Mouse (Mus musculus): ENCODE results near the gene Tceal3. TPM values are rescaled to one million over a fixed set of nuclear protein-coding genes. Genes with fewer than 3 reads are reported as not detected.
"Not testable (repeated sequence)": the region's sequence is repeated elsewhere in the genome, so short reads cannot be mapped to it uniquely, and the experiment has no call there.

Gene Tceal3
- polyA plus RNA-seq (2014; fragmentation: Nextera tagmentation; extraction: Ambion mirVana), result 4.9 and 5.5 TPM in 2 replicates

- H3K9ac ChIP-seq (ENCODE audit: low read length), result no peak within 1 kb of the TSS
- H3K9me3 ChIP-seq (ENCODE audit: control insufficient read depth, low read length), result no peaks in the 10 kb centered on the region
- H3K4me3 ChIP-seq (ENCODE audit: low read depth, low read length), result no peak within 1 kb of the TSS
- H3K27me3 ChIP-seq (ENCODE audit: control insufficient read depth, insufficient read depth, low read length), result no peaks in the 10 kb centered on the region
- H3K4me2 ChIP-seq (ENCODE audit: low read depth, severe bottlenecking), result no peak within 1 kb of the TSS
- DNase-seq (ENCODE audit: low spot score) (no peak), ATAC-seq (ENCODE audit: insufficient number of reproducible peaks, low FRiP score, low TSS enrichment, low read depth) (no peak)
- no peak within 1 kb of the TSS for H3K27ac ChIP-seq (replicated peaks; ENCODE audit: low read depth, low read length)
- no peaks in the 10 kb centered on the region for H3K36me3 ChIP-seq (ENCODE audit: control insufficient read depth, insufficient read depth, low read length)
- H3K4me1 ChIP-seq (ENCODE audit: control insufficient read depth, insufficient read depth, low read length), result no peaks in the 10 kb centered on the region
- WGBS, result 56% methylated on average over 12 of the region's 12 CpGs
Observed at GRCm38 (mm10) chrX:136590199-136590896, at the start of gene Tceal3. Gene Tceal3, plus strand, starts transcription at chrX:136590842.

GRCm38 (mm10) chrX:136543956-136544355 lies 46.7 kb upstream of the Tceal3 start, which contains the start of gene Kir3dl2:
Gene Kir3dl2, minus strand, starts transcription at chrX:136544056.
- not testable (repeated sequence) for H3K36me3 ChIP-seq (ENCODE audit: control insufficient read depth, insufficient read depth, low read length); H3K27me3 ChIP-seq (ENCODE audit: control insufficient read depth, insufficient read depth, low read length); DNase-seq (ENCODE audit: low spot score); H3K4me3 ChIP-seq (ENCODE audit: low read depth, low read length); ATAC-seq (ENCODE audit: insufficient number of reproducible peaks, low FRiP score, low TSS enrichment, low read depth); H3K4me1 ChIP-seq (ENCODE audit: control insufficient read depth, insufficient read depth, low read length); H3K9ac ChIP-seq (ENCODE audit: low read length); H3K9me3 ChIP-seq (ENCODE audit: control insufficient read depth, low read length); H3K27ac ChIP-seq (replicated peaks; ENCODE audit: low read depth, low read length); H3K4me2 ChIP-seq (ENCODE audit: low read depth, severe bottlenecking)
- 69% methylated on average over 1 of the region's 1 CpGs for WGBS

GRCm38 (mm10) chrX:136569094-136569493 lies 21.5 kb upstream of the Tceal3 start:
- WGBS, result 92% methylated on average over 9 of the region's 9 CpGs
- ATAC-seq (ENCODE audit: insufficient number of reproducible peaks, low FRiP score, low TSS enrichment, low read depth); DNase-seq (ENCODE audit: low spot score): not testable (repeated sequence)

GRCm38 (mm10) chrX:136584617-136585016 lies 6.0 kb upstream of the Tceal3 start:
- Histone ChIP-seq H3K4me3 (ENCODE audit: low read depth, low read length) (no peak overlapping the region), H3K36me3 (ENCODE audit: control insufficient read depth, insufficient read depth, low read length) (no peaks in the 10 kb centered on the region), H3K4me2 (ENCODE audit: low read depth, severe bottlenecking) (no peak overlapping the region), H3K4me1 (ENCODE audit: control insufficient read depth, insufficient read depth, low read length) (no peaks in the 10 kb centered on the region), H3K27ac (replicated peaks; ENCODE audit: low read depth, low read length) (no peak overlapping the region), H3K9ac (ENCODE audit: low read length) (no peak overlapping the region), H3K9me3 (ENCODE audit: control insufficient read depth, low read length) (no peaks in the 10 kb centered on the region), H3K27me3 (ENCODE audit: control insufficient read depth, insufficient read depth, low read length) (no peaks in the 10 kb centered on the region)
- DNase-seq (ENCODE audit: low spot score) (no peak), ATAC-seq (ENCODE audit: insufficient number of reproducible peaks, low FRiP score, low TSS enrichment, low read depth) (no peak)
- 96% methylated on average over 1 of the region's 1 CpGs for WGBS

More at GRCm38 (mm10) chrX:136569094-136569493, 21.5 kb upstream of the Tceal3 start:
- H3K9me3 ChIP-seq (ENCODE audit: control insufficient read depth, low read length); H3K4me1 ChIP-seq (ENCODE audit: control insufficient read depth, insufficient read depth, low read length); H3K4me3 ChIP-seq (ENCODE audit: low read depth, low read length); H3K36me3 ChIP-seq (ENCODE audit: control insufficient read depth, insufficient read depth, low read length); H3K9ac ChIP-seq (ENCODE audit: low read length); H3K4me2 ChIP-seq (ENCODE audit: low read depth, severe bottlenecking); H3K27me3 ChIP-seq (ENCODE audit: control insufficient read depth, insufficient read depth, low read length); H3K27ac ChIP-seq (replicated peaks; ENCODE audit: low read depth, low read length): not testable (repeated sequence)

- 49% methylated on average over 2 of the region's 2 CpGs for WGBS
Observed at GRCm38 (mm10) chrX:136590897-136591257, 235 bp downstream of the Tceal3 start.

GRCm38 (mm10) chrX:136599416-136599815 lies 8.8 kb downstream of the Tceal3 start:
- no peak overlapping the region for H3K4me3 ChIP-seq (ENCODE audit: low read depth, low read length)
- peak; percentile 58 for DNase-seq (ENCODE audit: low spot score)
- 24% methylated on average over 3 of the region's 3 CpGs for WGBS

More at GRCm38 (mm10) chrX:136590897-136591257, 235 bp downstream of the Tceal3 start:
- Histone ChIP-seq H3K4me2 (ENCODE audit: low read depth, severe bottlenecking) (no peak overlapping the region), H3K27ac (replicated peaks; ENCODE audit: low read depth, low read length) (no peak overlapping the region), H3K4me1 (ENCODE audit: control insufficient read depth, insufficient read depth, low read length) (no peaks in the 10 kb centered on the region), H3K9ac (ENCODE audit: low read length) (no peak overlapping the region), H3K4me3 (ENCODE audit: low read depth, low read length) (no peak overlapping the region), H3K36me3 (ENCODE audit: control insufficient read depth, insufficient read depth, low read length) (no peaks in the 10 kb centered on the region), H3K9me3 (ENCODE audit: control insufficient read depth, low read length) (no peaks in the 10 kb centered on the region), H3K27me3 (ENCODE audit: control insufficient read depth, insufficient read depth, low read length) (no peaks in the 10 kb centered on the region)
- ATAC-seq (ENCODE audit: insufficient number of reproducible peaks, low FRiP score, low TSS enrichment, low read depth), result no peak
- no peak for DNase-seq (ENCODE audit: low spot score)

GRCm38 (mm10) chrX:136606951-136607350 lies 16.3 kb downstream of the Tceal3 start:
- 82% methylated on average over 4 of the region's 4 CpGs for WGBS
- DNase-seq (ENCODE audit: low spot score) (no peak), ATAC-seq (ENCODE audit: insufficient number of reproducible peaks, low FRiP score, low TSS enrichment, low read depth) (no peak)
- H3K9ac ChIP-seq (ENCODE audit: low read length), result no peak overlapping the region
- no peaks in the 10 kb centered on the region for H3K9me3 ChIP-seq (ENCODE audit: control insufficient read depth, low read length)
- H3K4me2 ChIP-seq (ENCODE audit: low read depth, severe bottlenecking), result no peak overlapping the region
- H3K4me3 ChIP-seq (ENCODE audit: low read depth, low read length), result no peak overlapping the region
- H3K27ac ChIP-seq (replicated peaks; ENCODE audit: low read depth, low read length), result no peak overlapping the region
- H3K27me3 ChIP-seq (ENCODE audit: control insufficient read depth, insufficient read depth, low read length), result 0 out of 2 replicates have a peak, but pooled peaks cover 2% of the 10 kb centered on the region
- no peaks in the 10 kb centered on the region for H3K36me3 ChIP-seq (ENCODE audit: control insufficient read depth, insufficient read depth, low read length)
- H3K4me1 ChIP-seq (ENCODE audit: control insufficient read depth, insufficient read depth, low read length), result no peaks in the 10 kb centered on the region

More at GRCm38 (mm10) chrX:136599416-136599815, 8.8 kb downstream of the Tceal3 start:
- no peaks in the 10 kb centered on the region for H3K9me3 ChIP-seq (ENCODE audit: control insufficient read depth, low read length)
- H3K4me1 ChIP-seq (ENCODE audit: control insufficient read depth, insufficient read depth, low read length), result no peaks in the 10 kb centered on the region
- H3K9ac ChIP-seq (ENCODE audit: low read length), result no peak overlapping the region
- H3K27ac ChIP-seq (replicated peaks; ENCODE audit: low read depth, low read length), result no peak overlapping the region
- H3K4me2 ChIP-seq (ENCODE audit: low read depth, severe bottlenecking), result no peak overlapping the region
- H3K27me3 ChIP-seq (ENCODE audit: control insufficient read depth, insufficient read depth, low read length), result 0 out of 2 replicates have a peak, but pooled peaks cover 2% of the 10 kb centered on the region
- H3K36me3 ChIP-seq (ENCODE audit: control insufficient read depth, insufficient read depth, low read length), result no peaks in the 10 kb centered on the region
- no peak for ATAC-seq (ENCODE audit: insufficient number of reproducible peaks, low FRiP score, low TSS enrichment, low read depth)

GRCm38 (mm10) chrX:136607395-136607794 lies 16.8 kb downstream of the Tceal3 start:
- ATAC-seq (ENCODE audit: insufficient number of reproducible peaks, low FRiP score, low TSS enrichment, low read depth), result no peak
- H3K27me3 ChIP-seq (ENCODE audit: control insufficient read depth, insufficient read depth, low read length), result 0 out of 2 replicates have a peak, but pooled peaks cover 2% of the 10 kb centered on the region
- DNase-seq (ENCODE audit: low spot score), result no peak
- H3K4me1 ChIP-seq (ENCODE audit: control insufficient read depth, insufficient read depth, low read length), result no peaks in the 10 kb centered on the region
- H3K27ac ChIP-seq (replicated peaks; ENCODE audit: low read depth, low read length), result no peak overlapping the region
- no peak overlapping the region for H3K4me3 ChIP-seq (ENCODE audit: low read depth, low read length)
- H3K9me3 ChIP-seq (ENCODE audit: control insufficient read depth, low read length), result no peaks in the 10 kb centered on the region
- H3K9ac ChIP-seq (ENCODE audit: low read length), result no peak overlapping the region
- H3K4me2 ChIP-seq (ENCODE audit: low read depth, severe bottlenecking), result no peak overlapping the region
- 85% methylated on average over 3 of the region's 3 CpGs for WGBS
- H3K36me3 ChIP-seq (ENCODE audit: control insufficient read depth, insufficient read depth, low read length), result no peaks in the 10 kb centered on the region

Measured in limb, embryonic 11.5 days (tissue).